Mouse (Mus musculus): ENCODE results near the gene 1810062G17Rik.

The 1810062G17Rik gene

DNA sequence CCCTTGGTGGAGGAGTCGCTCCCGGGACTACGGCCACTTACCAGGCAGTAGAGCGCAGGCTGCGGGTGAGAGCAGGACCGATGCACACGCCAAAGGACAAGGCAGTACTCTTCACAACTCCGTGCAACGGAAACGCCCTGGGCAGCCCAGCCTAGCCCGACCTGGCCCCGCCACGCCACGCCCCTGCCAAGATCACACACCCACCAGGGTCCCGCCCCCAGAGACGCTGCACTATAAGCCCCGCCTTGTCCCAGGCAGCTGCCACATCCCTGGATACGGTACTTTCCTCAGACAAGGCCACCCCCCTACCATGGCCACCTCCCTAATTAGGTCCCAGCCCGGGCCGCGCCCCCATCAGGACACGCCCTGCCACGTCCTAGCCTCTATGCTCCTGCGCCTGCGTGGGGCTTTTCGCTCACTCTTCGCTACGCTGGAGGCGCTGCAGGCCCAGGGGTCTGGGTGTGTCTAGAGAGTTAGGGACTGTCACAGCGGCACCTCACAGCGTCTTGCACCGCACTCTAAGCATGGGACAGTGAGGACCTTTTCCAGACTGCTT, at the start of gene 1810062G17Rik, which contains the start of gene Anxa5:
1810062G17Rik (plus strand) TSS at position 406 of the 556 bp plus-strand sequence.
Anxa5 (minus strand) TSS at position 363 of the 556 bp plus-strand sequence.
- in situ Hi-C loops (cut with MboI, MseI) = no loop called here

DNA sequence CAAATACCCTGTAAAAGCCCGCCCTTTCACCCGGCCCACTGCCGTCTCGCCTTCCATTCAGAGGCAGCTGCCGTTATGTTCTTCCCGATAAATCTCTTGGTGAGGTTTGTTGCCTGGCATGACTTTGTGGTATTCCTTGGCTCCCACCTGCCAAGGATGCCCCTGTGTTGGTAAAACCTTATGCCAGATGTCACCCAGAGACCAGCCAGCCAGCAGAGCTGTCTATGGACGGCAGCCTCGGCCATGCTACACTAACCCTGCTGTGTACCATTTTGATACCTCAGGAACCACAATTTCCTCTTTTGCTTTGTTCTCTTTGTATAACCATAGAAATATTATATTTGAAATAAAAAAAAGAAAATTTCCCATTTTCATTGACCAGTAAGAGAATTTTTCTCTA, 48.4 kb upstream of the 1810062G17Rik start:
- in situ Hi-C loops (cut with MboI, MseI) = no loop called here

DNA sequence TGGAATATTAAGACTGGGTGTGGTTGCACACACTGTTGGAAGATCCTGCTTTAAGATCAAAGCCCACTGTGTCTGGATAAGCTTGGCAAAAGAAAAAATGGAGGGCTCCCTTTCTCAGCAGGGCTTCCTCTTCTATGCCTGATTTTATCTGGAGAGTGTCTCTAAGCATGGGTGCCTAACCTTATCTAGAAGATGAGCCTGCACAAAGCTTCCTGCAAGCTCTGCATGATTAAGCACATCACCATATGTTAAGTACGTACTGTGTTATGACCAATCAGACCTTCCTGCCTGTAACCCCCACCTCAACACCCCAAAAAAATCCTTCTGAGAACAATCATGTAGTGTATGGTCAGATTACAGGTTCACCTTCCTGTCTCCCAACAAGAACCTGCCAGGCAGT, 45.4 kb upstream of the 1810062G17Rik start:
- in situ Hi-C loops (cut with MboI, MseI) = no loop called here

DNA sequence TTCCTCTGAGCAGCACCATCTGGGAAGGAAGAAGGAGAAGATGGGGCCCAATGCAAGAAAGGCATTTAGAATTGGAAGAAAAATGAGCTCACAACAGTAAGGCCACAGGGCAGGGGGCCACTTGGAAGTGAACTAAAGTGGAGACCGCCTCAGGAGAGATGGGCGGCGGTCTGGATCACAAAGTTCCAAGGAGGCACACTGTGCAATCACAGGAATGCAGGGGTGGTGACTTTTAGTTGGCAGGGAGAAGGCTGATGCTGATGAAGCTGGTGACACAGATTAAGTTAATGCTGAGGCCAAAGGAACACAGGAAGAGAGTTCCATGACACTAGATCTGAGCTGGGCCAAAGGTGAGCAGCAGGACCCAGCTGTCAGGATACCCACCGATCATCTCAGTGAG, 35.5 kb upstream of the 1810062G17Rik start:
- in situ Hi-C loops (cut with MboI, MseI) = loop anchor here (5.0 to 10.0 kb wide), 2 partner anchors 228 to 255 kb away; no protein-coding TSS in a partner anchor

DNA sequence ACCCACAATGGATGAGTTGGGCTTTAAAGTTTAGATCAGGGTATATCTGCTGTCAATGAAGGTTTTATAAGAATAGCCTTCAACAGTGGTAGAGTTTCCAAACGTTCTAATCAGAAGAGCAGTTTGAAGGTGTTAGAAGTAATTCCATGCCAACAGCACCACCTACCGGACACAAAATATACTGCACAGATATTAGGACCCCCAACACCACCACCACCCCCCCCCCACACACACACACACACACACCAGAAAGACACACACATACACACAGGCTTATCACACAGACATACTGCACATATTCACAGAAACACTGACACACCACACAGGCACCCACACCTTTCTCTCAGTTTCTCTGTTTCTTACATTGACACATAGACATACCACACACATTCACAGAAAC, 33.3 kb upstream of the 1810062G17Rik start:
- in situ Hi-C loops (cut with MboI, MseI) = loop anchor here (5.0 to 10.0 kb wide), 2 partner anchors 230 to 258 kb away; no protein-coding TSS in a partner anchor

DNA sequence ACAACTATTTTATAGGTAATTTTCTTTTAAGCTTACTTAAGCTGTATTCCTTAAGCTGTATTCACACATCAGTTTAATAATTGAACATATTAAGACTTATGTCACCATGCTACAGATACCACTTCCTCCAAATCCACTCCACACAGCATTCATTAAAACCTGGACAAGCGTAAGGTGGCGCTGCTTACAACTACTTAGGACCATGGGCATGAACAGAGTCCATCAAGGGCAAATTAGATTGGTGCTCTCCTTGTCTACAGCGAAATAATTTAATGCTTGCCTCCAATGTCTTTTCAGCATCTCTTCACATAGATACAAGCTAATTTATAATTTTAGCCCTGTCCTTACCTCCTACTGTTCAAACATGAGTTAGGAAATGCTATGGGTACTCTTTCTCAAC, 29.7 kb upstream of the 1810062G17Rik start:
- in situ Hi-C loops (cut with MboI, MseI) = loop anchor here (5.0 to 10.0 kb wide), 2 partner anchors 46 to 261 kb away; no protein-coding TSS in a partner anchor

DNA sequence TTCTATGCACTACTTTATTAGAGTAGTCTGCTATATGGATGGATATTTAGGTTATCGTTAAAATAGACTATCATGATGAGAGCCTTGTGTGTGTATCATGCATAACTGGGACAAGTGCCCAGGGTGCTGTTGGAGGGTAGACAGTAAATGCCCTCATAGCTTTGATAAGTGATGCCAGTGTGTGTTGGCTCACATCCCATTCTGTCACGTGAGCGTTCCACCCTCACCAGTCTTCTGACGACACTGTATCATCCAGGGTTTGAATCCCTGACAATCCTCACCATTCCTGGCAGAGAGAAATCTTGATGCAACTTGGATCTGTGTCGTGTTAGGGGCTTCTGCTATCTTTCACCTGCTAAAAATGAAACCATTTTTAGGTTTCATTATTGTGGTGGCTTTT, 29.2 kb upstream of the 1810062G17Rik start:
- in situ Hi-C loops (cut with MboI, MseI) = loop anchor here (5.0 to 10.0 kb wide), 2 partner anchors 46 to 262 kb away; no protein-coding TSS in a partner anchor

DNA sequence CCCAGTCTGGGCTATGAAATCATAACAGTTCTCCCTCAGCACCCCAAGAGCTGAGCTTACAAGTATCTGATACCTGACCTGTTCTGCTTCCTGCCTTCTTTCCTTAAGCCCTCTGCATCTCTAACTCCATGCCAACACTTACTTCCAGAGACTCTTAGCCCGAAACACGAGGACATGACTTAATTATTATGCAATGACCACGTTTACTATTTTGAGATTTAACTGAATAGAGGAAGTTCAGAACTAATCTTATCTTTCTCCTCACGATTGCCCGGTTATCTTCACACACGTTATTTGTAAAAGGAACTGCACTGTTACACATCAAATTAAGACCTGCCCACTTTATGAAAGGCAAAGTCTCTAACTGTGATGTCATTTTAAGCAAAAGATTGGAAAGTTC, 28.8 kb upstream of the 1810062G17Rik start:
- in situ Hi-C loops (cut with MboI, MseI) = loop anchor here (5.0 to 10.0 kb wide), 2 partner anchors 45 to 262 kb away; no protein-coding TSS in a partner anchor

DNA sequence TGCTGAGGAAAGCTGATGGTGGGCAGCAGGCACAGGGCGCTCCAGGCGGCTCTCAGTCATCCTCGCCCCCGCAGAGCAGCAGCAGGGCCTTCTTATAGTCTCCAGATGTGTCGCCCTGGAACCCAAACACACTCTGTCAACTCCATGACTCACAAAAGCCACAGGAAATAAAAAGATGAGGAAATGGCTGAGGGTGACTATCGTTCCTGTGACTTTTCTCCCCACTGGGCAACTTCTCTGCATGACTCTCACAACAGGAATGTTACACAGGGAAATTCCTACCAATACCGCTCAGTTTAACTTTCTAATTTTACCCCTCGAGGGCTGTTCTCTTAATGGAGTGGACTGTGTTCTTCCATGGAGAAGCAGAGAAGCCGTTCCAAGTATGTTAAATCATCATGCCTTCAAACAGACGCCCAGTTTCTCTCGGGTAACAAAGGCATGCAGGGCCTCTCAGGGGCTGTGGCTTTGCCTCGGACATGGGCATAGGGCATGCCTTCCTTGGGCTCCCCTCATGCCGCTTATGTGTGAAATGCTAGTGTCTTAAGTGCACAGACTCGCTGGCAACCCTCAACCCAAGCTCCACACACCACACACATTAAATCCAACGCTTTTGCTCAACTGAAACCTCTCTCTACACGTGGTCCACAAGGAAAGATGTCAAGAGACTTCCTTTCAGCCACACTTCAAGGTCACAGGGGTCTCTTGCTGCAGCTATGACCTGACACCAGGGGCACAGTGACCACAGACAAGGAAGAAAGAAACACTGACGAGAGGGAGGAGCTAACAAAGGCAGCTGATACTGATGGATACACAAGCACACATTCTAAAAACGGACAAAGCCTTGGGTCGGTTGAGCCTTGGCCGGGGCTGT, 26.2 kb upstream of the 1810062G17Rik start:
- in situ Hi-C loops (cut with MboI, MseI) = loop anchor here (5.0 to 10.0 kb wide), 2 partner anchors 43 to 265 kb away; no protein-coding TSS in a partner anchor

DNA sequence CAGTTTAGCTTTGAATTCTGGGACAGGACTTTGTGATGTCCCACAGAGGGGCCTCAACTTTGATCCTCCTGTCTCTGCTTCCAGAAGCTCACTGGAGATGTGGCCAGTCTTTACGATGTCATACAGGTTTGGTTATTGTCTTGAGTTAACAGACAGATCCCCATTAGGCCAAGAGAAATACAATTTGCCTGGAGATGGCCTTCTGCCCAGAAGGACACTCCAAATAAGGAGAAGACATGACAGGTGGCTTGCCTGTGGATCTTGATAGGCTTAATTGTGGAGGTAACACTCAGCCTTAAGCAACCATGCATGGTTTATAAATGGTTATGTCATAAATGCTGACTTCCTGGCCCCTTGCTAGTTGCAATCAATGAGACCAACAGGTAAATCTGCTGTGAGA, 23.2 kb upstream of the 1810062G17Rik start:
- in situ Hi-C loops (cut with MboI, MseI) = no loop called here

DNA sequence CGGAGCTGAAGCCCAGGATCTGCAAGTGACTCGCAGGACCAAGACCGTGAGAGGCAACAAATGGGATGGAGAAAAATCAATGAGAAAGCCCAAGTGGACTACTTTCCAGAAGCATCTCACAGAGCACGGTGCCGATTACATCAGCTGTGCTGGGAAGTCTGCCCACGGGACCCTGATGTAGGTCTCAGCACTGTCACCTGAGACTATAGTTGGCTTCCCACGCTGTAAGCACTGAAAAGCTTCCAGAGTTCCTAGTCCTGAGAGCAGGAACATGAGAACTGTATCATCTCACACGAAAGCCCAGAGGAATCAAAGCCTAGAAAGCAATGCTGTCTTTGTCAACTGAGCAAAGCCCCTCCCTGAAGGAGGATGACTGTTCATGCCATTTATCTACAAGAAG, 20.6 kb upstream of the 1810062G17Rik start:
- in situ Hi-C loops (cut with MboI, MseI) = no loop called here

DNA sequence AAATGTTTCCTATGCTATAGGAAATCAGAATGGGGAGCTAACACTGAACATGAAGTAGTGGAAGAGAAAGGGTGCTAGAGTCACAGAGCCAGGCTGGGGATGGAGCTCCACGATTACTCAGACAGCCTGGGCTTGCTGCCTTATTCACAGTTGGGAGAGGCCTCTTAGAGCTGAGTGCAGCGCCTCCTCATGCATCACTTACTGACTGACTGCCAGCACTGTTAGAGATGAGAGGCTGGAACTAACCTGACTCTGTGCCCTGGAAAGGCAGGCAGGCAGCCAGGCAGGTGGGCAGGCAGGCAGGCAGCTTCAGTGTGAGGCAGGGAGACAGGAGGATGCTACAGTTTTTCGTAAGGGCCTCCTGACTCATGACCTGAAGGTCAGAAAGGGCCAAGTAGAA, 20.2 kb upstream of the 1810062G17Rik start:
- in situ Hi-C loops (cut with MboI, MseI) = no loop called here

DNA sequence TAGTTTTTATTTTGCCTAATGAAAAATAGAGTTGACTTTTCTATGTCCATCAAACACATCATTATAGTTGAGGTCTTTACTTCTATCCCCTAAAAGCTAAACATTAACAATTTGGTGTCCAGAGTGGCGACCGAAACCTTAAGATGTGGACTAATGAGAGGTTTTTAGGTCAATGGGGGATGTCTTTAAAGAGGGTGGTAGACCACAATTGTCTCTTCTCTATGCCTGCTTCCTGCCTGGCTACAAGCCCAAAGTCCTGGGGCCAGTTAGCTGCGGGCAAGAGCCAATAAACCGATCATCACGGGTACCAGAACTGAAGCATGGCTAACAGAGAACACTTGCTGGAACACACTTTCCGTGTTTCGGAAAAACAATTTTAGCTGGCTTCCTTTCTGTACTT, 15.0 kb upstream of the 1810062G17Rik start:
- in situ Hi-C loops (cut with MboI, MseI) = no loop called here

DNA sequence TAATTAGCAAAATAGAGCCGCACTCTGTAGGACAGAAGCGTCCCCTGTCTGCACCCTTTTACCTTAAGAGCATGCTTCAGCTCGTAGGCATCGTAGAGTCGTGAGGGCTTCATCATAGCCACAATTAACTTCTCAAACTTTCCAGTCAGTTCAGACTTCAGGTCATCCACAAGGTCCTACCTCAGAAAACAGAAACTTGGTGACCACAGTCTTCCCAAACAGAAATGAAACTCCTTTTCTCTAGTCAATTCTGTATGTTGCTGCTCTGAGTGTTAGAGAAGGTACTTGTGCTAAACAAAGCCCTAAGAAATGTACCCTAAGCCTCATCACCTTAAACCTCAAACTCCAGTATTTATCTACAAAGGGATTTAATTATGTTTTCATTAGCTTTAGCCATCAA, 13.9 kb upstream of the 1810062G17Rik start:
- in situ Hi-C loops (cut with MboI, MseI) = no loop called here

DNA sequence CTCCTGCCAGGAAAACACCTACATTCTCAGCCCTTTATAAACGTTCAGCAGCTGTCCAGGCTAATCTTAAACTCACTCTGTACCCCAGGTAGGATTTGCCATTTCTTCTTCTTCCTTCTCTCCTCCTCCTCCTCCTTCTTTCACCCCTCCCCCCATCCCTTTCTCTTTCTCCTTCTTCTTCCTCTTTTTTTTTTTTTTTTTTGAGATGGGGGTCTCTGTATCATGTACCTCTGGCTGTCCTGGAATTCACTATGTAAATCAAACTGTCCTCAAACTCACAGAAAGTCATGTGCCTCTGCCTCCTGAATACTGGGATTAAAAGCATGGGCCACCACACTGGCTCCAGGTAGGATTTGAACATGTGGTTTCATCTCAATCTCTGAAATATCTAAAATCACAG, 13.4 kb upstream of the 1810062G17Rik start:
- in situ Hi-C loops (cut with MboI, MseI) = no loop called here

DNA sequence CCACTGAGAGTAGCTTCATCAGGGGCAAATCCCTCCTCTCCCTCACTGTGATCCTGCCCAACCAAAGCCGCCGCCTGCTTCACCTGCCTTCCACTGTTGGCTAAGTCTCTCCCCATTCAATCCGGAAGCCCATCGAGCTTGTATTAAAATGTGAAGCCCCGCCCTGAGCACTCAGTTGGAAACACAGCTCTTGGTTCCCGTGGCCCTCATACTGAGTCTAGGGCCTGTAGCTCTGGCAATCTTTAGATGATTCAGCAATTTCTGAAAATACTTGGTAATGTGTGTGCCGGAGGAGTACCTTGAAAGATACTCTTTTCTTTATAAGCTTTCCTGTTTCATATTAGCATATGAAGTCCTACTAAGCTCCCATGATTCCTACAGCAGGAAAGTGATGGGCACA, 10.2 kb upstream of the 1810062G17Rik start:
- in situ Hi-C loops (cut with MboI, MseI) = no loop called here

DNA sequence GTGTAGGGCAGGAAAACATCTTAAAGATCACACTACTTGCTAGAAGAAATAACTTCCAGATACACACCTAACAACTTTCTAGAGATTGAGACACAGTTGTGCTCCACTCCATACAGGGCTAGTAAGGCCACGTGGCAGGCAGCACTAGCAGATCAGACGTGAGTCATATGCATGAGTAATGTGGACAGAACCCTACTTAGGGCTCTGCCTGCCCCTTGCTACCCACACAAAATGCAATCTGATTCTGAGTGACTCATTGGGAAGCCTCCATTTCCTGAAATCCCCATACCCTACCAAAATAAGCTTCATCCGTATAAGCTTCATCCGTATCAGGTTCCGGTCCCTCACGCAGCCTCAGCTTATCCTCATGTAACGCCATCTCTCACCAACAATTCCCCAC, 8.1 kb upstream of the 1810062G17Rik start:
- in situ Hi-C loops (cut with MboI, MseI) = no loop called here

DNA sequence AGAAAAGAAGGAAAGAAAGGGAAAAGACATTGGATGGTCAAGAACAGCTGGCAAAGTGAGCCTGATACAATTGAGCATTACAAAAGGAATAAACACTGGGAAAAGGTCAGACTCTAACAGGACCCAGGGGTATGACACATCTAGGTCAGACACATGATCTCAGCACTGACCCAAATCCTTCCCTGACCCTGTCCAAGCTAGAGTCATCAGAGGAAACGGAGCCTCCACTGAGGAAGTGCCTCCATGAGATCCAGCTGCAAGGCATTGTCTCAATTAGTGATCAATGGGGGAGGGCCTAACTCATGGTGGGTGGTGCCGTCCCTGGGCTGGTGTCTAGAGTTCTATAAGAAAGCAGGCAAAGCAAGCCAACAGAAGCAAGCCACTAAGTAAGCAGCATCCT, 6.9 kb upstream of the 1810062G17Rik start:
- in situ Hi-C loops (cut with MboI, MseI) = no loop called here

DNA sequence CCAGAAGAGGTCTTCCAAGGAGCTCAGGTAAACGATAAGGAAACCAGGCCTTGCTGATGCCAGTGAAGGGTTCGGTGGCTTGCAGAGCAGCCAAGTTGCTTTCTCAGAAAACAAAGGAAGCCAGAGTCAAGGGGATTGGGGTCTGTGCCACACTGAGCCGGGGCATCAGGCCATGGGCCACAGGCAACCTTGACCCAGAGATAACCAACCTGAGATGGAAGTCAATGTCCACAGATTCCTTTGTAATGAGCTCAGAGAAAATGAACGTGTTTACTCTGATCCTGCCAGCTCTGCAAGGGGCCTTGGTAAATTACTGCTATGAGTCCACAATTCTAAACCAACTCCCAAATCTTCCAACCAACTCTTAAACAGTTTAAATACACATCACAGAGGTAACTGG, 3.9 kb upstream of the 1810062G17Rik start:
- in situ Hi-C loops (cut with MboI, MseI) = no loop called here

DNA sequence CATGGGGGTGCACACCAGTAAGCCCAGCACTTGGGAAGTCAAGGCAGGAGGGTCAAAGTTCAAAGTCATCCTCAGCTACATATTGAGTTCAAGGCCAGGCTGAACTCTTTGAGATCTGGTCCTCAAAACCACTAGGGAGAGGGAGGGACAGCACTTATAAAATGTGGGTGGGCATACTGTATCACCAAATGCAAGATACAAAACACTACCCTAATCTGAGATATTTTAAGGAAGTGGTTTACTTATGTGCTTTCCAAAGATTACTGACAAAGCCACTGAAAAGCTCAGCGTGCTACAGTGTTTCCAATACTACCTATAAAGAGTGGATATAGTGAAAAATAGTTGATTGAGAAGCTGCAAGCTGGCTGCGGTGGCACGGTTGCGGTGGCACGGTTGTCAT, 2.5 kb upstream of the 1810062G17Rik start:
- in situ Hi-C loops (cut with MboI, MseI) = no loop called here

DNA sequence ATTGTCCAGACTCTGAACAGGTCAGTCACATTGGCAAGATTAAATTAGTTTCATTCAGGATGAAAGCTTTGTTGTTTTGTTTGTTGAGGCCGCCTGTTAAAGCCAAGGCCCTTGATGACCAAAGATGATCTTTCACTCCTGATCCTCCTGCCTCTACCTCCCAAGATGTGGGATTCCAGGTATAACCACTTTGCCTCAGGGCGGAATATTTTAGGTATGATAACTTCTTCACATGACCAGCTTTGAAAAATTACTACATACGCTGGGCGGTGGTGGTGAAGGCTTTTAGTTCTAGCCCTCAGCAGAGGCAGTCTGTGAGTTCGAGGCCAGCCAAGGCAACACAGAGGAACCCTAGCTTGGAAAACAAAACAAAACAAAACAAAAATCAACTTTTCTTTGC, 1.3 kb upstream of the 1810062G17Rik start:
- in situ Hi-C loops (cut with MboI, MseI) = no loop called here

DNA sequence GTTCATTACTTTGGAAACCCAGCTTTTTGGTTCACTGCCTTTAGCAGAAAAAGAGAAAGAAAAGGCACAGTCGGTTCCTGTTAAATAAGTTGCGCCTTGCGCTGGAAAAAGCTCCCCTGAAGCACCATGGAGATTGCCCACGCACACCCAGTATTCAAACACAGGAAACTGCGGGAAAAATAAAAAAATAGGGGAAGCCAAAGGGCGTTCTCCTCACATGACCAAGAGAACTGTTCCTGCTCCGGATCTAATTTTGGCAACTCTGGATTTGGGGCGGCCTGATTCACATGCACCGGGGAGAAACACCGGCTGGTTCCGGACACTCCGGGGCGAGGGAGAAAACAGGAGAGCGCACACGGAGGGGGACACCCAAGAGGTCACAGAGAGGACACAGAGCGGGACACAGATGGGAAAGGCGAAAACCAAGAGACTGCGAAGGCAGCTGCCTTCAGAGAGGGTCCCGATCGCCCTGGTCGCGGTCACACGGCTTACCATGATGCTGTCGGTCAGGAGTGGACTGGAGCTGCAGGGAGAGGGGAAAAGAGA, 726 bp upstream of the 1810062G17Rik start:
- in situ Hi-C loops (cut with MboI, MseI) = no loop called here
